Mouse (Mus musculus) spleen, adult 2 months (tissue): ENCODE measurements around the gene Ncmap. TPM values are rescaled to one million over a fixed set of nuclear protein-coding genes. Genes with fewer than 3 reads are reported as not detected.

Source experiments
- DNase-seq, 2 experiments: peaks; one replicate each; pipeline versions ENCODE4 v3.0.0 to v3.0.0-alpha.2; 2012 to 2021; ENCODE audit warnings: low spot score in 2 of 2, low read depth in 1 of 2
- H3K27ac ChIP-seq: fragments of 200-500 bp; 2 replicates; pipeline ENCODE4 v1.5.1; 2012; ENCODE audit warnings: low read length, inconsistent platforms; ENCODE audit not compliant: insufficient read depth
- H3K27me3 ChIP-seq: fragments of 200-500 bp; 2 replicates; pipeline ENCODE4 v1.6.1; 2012; ENCODE audit warnings: mild to moderate bottlenecking, moderate library complexity, low read length, inconsistent platforms; ENCODE audit not compliant: control insufficient read depth, insufficient read depth
- H3K36me3 ChIP-seq: fragments of 200-500 bp; 2 replicates; pipeline ENCODE4 v1.6.1; 2012; ENCODE audit warnings: mild to moderate bottlenecking, low read length, inconsistent platforms; ENCODE audit not compliant: control insufficient read depth, insufficient read depth
- H3K4me1 ChIP-seq: fragments of 200-500 bp; 2 replicates; pipeline ENCODE4 v1.6.1; 2011; ENCODE audit warnings: inconsistent platforms; ENCODE audit not compliant: control insufficient read depth, insufficient read depth, insufficient read length
- H3K4me3 ChIP-seq: fragments of 200-500 bp; 2 replicates; pipeline ENCODE4 v1.5.1; 2011; ENCODE audit warnings: mild to moderate bottlenecking, inconsistent platforms; ENCODE audit not compliant: insufficient read depth, insufficient read length; ENCODE audit errors: extremely low read depth
- CTCF ChIP-seq: fragments of 200-500 bp; IDR thresholded peaks from 2 replicates; pipeline ENCODE4 v1.5.1; 2011; ENCODE audit warnings: mild to moderate bottlenecking, inconsistent platforms; ENCODE audit not compliant: insufficient read depth, insufficient read length, insufficient replicate concordance; ENCODE audit errors: extremely low read depth
- POLR2A ChIP-seq: fragments of 200-500 bp; IDR thresholded peaks from 2 replicates; pipeline ENCODE4 v1.6.1; 2011; ENCODE audit warnings: low read depth, low read length, inconsistent platforms
- WGBS: fragments of 180-500 bp; shearing (Covaris S2); methylation state at CpG from one replicate; pipeline ENCODE4 v1.1.7; 2018; 5-methylcytosine and 5-hydroxymethylcytosine counted together
- polyA plus RNA-seq: library from polyadenylated mRNA; depleted of rRNA; stranded (reverse); fragments of >200 nt; gene quantifications from 2 replicates; pipeline ENCODE4 v1.2.3, GENCODE M21; 2012

The Ncmap gene
- polyA plus RNA-seq, 1 experiment = 1.2 TPM

GRCm38 (mm10) chr4:135433443-135434394 is 35.7 kb upstream of the Ncmap start, which contains the start of gene Rcan3:
Gene Rcan3, minus strand, starts transcription at chr4:135433853.
- TF ChIP-seq POLR2A (peak; percentile 26; the same call in 1 of the 2 replicates), CTCF (no peak)
- Histone ChIP-seq H3K27me3 (no peaks in the 10 kb centered on the region), H3K4me3 (peak within 1 kb of the TSS; percentile 68), H3K4me1 (peaks cover 8% of the 10 kb centered on the region; the same call in 1 of the 2 replicates), H3K36me3 (no peaks in the 10 kb centered on the region), H3K27ac (peak within 1 kb of the TSS; percentile 66)
- under 1% methylated on average over 66 of the region's 79 CpGs for WGBS
- DNase-seq = peak; percentile 67 to 74

DNA sequence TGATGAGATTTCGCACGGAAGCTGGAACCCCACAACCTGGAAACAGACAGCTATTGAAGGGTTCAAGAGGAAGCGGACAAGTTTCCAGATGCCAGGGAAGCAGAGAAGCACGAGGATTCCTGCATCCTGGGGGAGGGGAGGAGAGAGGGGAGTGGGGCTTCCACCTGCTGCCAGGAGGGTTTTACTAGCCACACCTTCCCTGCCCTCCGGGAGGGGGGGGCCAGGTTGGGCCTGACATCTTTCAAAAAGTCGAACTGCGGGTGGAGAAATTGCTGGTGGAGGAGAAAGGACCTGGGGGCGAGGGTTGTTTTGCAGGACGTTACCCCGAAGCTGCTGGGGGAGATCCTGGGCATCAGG is 35.0 kb upstream of the Ncmap start:
- no peak for TF ChIP-seq CTCF
- TF ChIP-seq POLR2A = no peak
- Histone ChIP-seq H3K27ac (0 out of 2 replicates have a peak overlapping the region, but pooled peaks have one; percentile 66), H3K36me3 (no peaks in the 10 kb centered on the region), H3K27me3 (no peaks in the 10 kb centered on the region), H3K4me1 (peaks cover 8% of the 10 kb centered on the region; the same call in 1 of the 2 replicates), H3K4me3 (peak overlapping the region; percentile 68)
- DNase-seq = no peak
- WGBS = 28% methylated on average over 10 of the region's 10 CpGs

GRCm38 (mm10) chr4:135429990-135430760 is 32.1 kb upstream of the Ncmap start:
- TF ChIP-seq CTCF (no peak), POLR2A (no peak)
- no peak overlapping the region for H3K27ac ChIP-seq
- DNase-seq = no peak
- WGBS = 83% methylated on average over 8 of the region's 8 CpGs
- H3K36me3 ChIP-seq = no peaks in the 10 kb centered on the region
- no peak overlapping the region for H3K4me3 ChIP-seq
- H3K27me3 ChIP-seq = no peaks in the 10 kb centered on the region
- peaks cover 2% of the 10 kb centered on the region; the same call in 1 of the 2 replicates for H3K4me1 ChIP-seq

GRCm38 (mm10) chr4:135429383-135429782 is 31.4 kb upstream of the Ncmap start:
- Histone ChIP-seq H3K27ac (no peak overlapping the region), H3K27me3 (no peaks in the 10 kb centered on the region), H3K36me3 (no peaks in the 10 kb centered on the region), H3K4me3 (no peak overlapping the region), H3K4me1 (peaks cover 2% of the 10 kb centered on the region; the same call in 1 of the 2 replicates)
- 43% methylated on average over 4 of the region's 4 CpGs for WGBS
- TF ChIP-seq POLR2A = no peak
- no peak for TF ChIP-seq CTCF
- DNase-seq = no peak

GRCm38 (mm10) chr4:135426587-135426986 is 28.6 kb upstream of the Ncmap start:
- no peak overlapping the region for H3K27ac ChIP-seq
- H3K27me3 ChIP-seq = no peaks in the 10 kb centered on the region
- no peaks in the 10 kb centered on the region for H3K36me3 ChIP-seq
- WGBS = 54% methylated on average over 7 of the region's 7 CpGs
- TF ChIP-seq CTCF = no peak
- no peak for TF ChIP-seq POLR2A
- peaks cover 2% of the 10 kb centered on the region; the same call in 1 of the 2 replicates for H3K4me1 ChIP-seq
- H3K4me3 ChIP-seq = no peak overlapping the region
- DNase-seq = no peak

GRCm38 (mm10) chr4:135425625-135426024 is 27.6 kb upstream of the Ncmap start:
- no peak overlapping the region for H3K4me3 ChIP-seq

More at GRCm38 (mm10) chr4:135425625-135426024, 27.6 kb upstream of the Ncmap start:
- 87% methylated on average over 9 of the region's 9 CpGs for WGBS
- peaks cover 2% of the 10 kb centered on the region; the same call in 1 of the 2 replicates for H3K4me1 ChIP-seq
- DNase-seq = no peak
- TF ChIP-seq POLR2A (no peak), CTCF (no peak)
- H3K36me3 ChIP-seq = no peaks in the 10 kb centered on the region
- no peak overlapping the region for H3K27ac ChIP-seq
- H3K27me3 ChIP-seq = no peaks in the 10 kb centered on the region
